Mouse (Mus musculus) MEL (cell line): ENCODE measurements around the gene Abcc2. TPM values are rescaled to one million over a fixed set of nuclear protein-coding genes. Genes with fewer than 3 reads are reported as not detected.

Source experiments
- DNase-seq: peaks from one replicate; pipeline ENCODE4 v3.0.0; 2011; ENCODE audit warnings: low read depth, low spot score
- H3K27ac ChIP-seq: 2 replicates; pipeline ENCODE4 v1.5.1; 2012; ENCODE audit warnings: low read depth, mild to moderate bottlenecking, control low read depth, low read length, moderate library complexity; ENCODE audit not compliant: control insufficient read depth
- H3K27me3 ChIP-seq, 2 experiments: fragments of 150-350 bp in 1 of 2; sonication (generic) in 1 of 2; 2 replicates each; pipeline ENCODE4 v1.6.1; 2012; ENCODE audit warnings: low read length in 2 of 2, mild to moderate bottlenecking in 2 of 2, improper control_type of control experiment in 1 of 2, moderate library complexity in 1 of 2; ENCODE audit not compliant: insufficient read depth in 2 of 2, control insufficient read depth in 1 of 2
- H3K36me3 ChIP-seq, 2 experiments: 2 replicates each; pipeline ENCODE4 v1.6.1; 2012 to 2014; ENCODE audit warnings: low read length in 2 of 2, improper control_type of control experiment in 1 of 2, inconsistent platforms in 1 of 2, mild to moderate bottlenecking in 1 of 2; ENCODE audit not compliant: insufficient read depth in 2 of 2, control insufficient read depth in 1 of 2
- H3K4me1 ChIP-seq, 2 experiments: fragments of 150-350 bp in 1 of 2; sonication (generic) in 1 of 2; 2 replicates each; pipeline ENCODE4 v1.6.1; 2012; ENCODE audit warnings: low read length in 2 of 2, improper control_type of control experiment in 1 of 2, mild to moderate bottlenecking in 1 of 2; ENCODE audit not compliant: insufficient read depth in 2 of 2, control insufficient read depth in 1 of 2
- H3K4me3 ChIP-seq, 2 experiments: fragments of 150-350 bp in 1 of 2; sonication (generic) in 1 of 2; 2 replicates each; pipeline ENCODE4 v1.5.1; 2012; ENCODE audit warnings: low read depth in 2 of 2, low read length in 2 of 2, mild to moderate bottlenecking in 2 of 2, moderate library complexity in 2 of 2, control low read depth in 1 of 2, improper control_type of control experiment in 1 of 2; ENCODE audit not compliant: control insufficient read depth in 1 of 2, insufficient read depth in 1 of 2
- H3K79me2 ChIP-seq: 2 replicates; pipeline ENCODE4 v1.6.1; 2012; ENCODE audit warnings: mild to moderate bottlenecking, low read length, moderate library complexity; ENCODE audit not compliant: control insufficient read depth, poor library complexity, insufficient read depth
- H3K9ac ChIP-seq: 2 replicates; pipeline ENCODE4 v1.6.1; 2012; ENCODE audit warnings: low read depth, mild to moderate bottlenecking, control low read depth, low read length, moderate library complexity; ENCODE audit not compliant: control insufficient read depth, poor library complexity, severe bottlenecking
- H3K9me3 ChIP-seq: fragments of 150-350 bp; sonication (generic); replicated peaks from 2 replicates; pipeline ENCODE4 v1.6.1; 2012; ENCODE audit warnings: mild to moderate bottlenecking, low read length, improper control_type of control experiment, moderate library complexity; ENCODE audit not compliant: insufficient read depth
- BHLHE40 ChIP-seq: IDR thresholded peaks from 2 replicates; pipeline ENCODE4 v1.6.1; 2012; ENCODE audit warnings: low read depth, mild to moderate bottlenecking, inconsistent platforms, low read length, improper control_type of control experiment, borderline replicate concordance
- CHD1 ChIP-seq: IDR thresholded peaks from 2 replicates; pipeline ENCODE4 v1.6.1; 2012; ENCODE audit warnings: low read depth, mild to moderate bottlenecking, inconsistent platforms, low read length, improper control_type of control experiment
- ELF1 ChIP-seq: IDR thresholded peaks from 2 replicates; pipeline ENCODE4 v1.6.1; 2014; ENCODE audit warnings: low read depth, mild to moderate bottlenecking, inconsistent platforms, low read length, improper control_type of control experiment, moderate library complexity
- ETS1 ChIP-seq: IDR thresholded peaks from 2 replicates; pipeline ENCODE4 v1.6.1; 2012; ENCODE audit warnings: low read depth, mild to moderate bottlenecking, inconsistent platforms, low read length, improper control_type of control experiment, moderate library complexity
- GABPA ChIP-seq: IDR thresholded peaks from 2 replicates; pipeline ENCODE4 v1.6.1; 2012; ENCODE audit warnings: low read depth, mild to moderate bottlenecking, inconsistent platforms, low read length, improper control_type of control experiment, moderate library complexity
- GATA1 ChIP-seq: IDR thresholded peaks from 2 replicates; pipeline ENCODE4 v1.6.1; 2011; ENCODE audit warnings: low read depth, low read length, improper control_type of control experiment
- HCFC1 ChIP-seq: IDR thresholded peaks from 2 replicates; pipeline ENCODE4 v1.6.1; 2012; ENCODE audit warnings: low read depth, mild to moderate bottlenecking, inconsistent platforms, low read length, improper control_type of control experiment, moderate library complexity
- JUND ChIP-seq: IDR thresholded peaks from 2 replicates; pipeline ENCODE4 v1.6.1; 2011; ENCODE audit warnings: low read depth, mild to moderate bottlenecking, improper control_type of control experiment, low read length
- KAT2A ChIP-seq: conservative IDR thresholded peaks from 2 replicates; pipeline ENCODE4 v1.6.1; 2012; ENCODE audit warnings: low read depth, low read length, improper control_type of control experiment, inconsistent platforms
- MXI1 ChIP-seq: IDR thresholded peaks from 2 replicates; pipeline ENCODE4 v1.6.1; 2011; ENCODE audit warnings: mild to moderate bottlenecking, low read depth, low read length, improper control_type of control experiment
- MYB ChIP-seq: IDR thresholded peaks from 2 replicates; pipeline ENCODE4 v1.6.1; 2011; ENCODE audit warnings: mild to moderate bottlenecking, low read depth, low read length, improper control_type of control experiment
- MYC ChIP-seq: IDR thresholded peaks from 2 replicates; pipeline ENCODE4 v1.6.1; 2011; ENCODE audit warnings: low read depth, mild to moderate bottlenecking, low read length, improper control_type of control experiment, moderate library complexity
- NELFE ChIP-seq: IDR thresholded peaks from 2 replicates; pipeline ENCODE4 v1.6.1; 2011; ENCODE audit warnings: low read depth, low read length, improper control_type of control experiment
- NRF1 ChIP-seq: IDR thresholded peaks from 2 replicates; pipeline ENCODE4 v1.6.1; 2014; ENCODE audit warnings: low read depth, mild to moderate bottlenecking, inconsistent platforms, low read length, improper control_type of control experiment, moderate library complexity; ENCODE audit not compliant: poor library complexity, insufficient read depth, severe bottlenecking
- POLR2A ChIP-seq, 2 experiments: IDR thresholded peaks; 2 replicates each; pipeline ENCODE4 v1.6.1; 2011 to 2012; ENCODE audit warnings: low read length in 2 of 2, mild to moderate bottlenecking in 2 of 2, control low read depth in 1 of 2, improper control_type of control experiment in 1 of 2, low read depth in 1 of 2, moderate library complexity in 1 of 2; ENCODE audit not compliant: control insufficient read depth in 1 of 2, insufficient read depth in 1 of 2, poor library complexity in 1 of 2
- POLR2AphosphoS2 ChIP-seq: IDR thresholded peaks from 2 replicates; pipeline ENCODE4 v1.6.1; 2011; ENCODE audit warnings: low read length, improper control_type of control experiment
- POLR2AphosphoS5 ChIP-seq: IDR thresholded peaks from 2 replicates; pipeline ENCODE4 v1.6.1; 2012; ENCODE audit warnings: low read depth, borderline replicate concordance, mild to moderate bottlenecking, inconsistent platforms, low read length, moderate library complexity, mixed read lengths
- RAD21 ChIP-seq: IDR thresholded peaks from 2 replicates; pipeline ENCODE4 v1.6.1; 2011; ENCODE audit warnings: mild to moderate bottlenecking, low read depth, low read length, improper control_type of control experiment
- RCOR1 ChIP-seq: IDR thresholded peaks from 2 replicates; pipeline ENCODE4 v1.6.1; 2012; ENCODE audit warnings: low read depth, mild to moderate bottlenecking, inconsistent platforms, low read length, improper control_type of control experiment
- SMC3 ChIP-seq: IDR thresholded peaks from 2 replicates; pipeline ENCODE4 v1.6.1; 2011; ENCODE audit warnings: low read depth, low read length, improper control_type of control experiment
- UBTF ChIP-seq: IDR thresholded peaks from 2 replicates; pipeline ENCODE4 v1.6.1; 2012; ENCODE audit warnings: low read depth, mild to moderate bottlenecking, inconsistent platforms, low read length, improper control_type of control experiment, moderate library complexity, borderline replicate concordance; ENCODE audit not compliant: insufficient read depth
- USF2 ChIP-seq, 2 experiments: IDR thresholded peaks; 2 replicates each; pipeline ENCODE4 v1.6.1; 2011 to 2012; ENCODE audit warnings: improper control_type of control experiment in 2 of 2, low read length in 2 of 2, borderline replicate concordance in 1 of 2, inconsistent platforms in 1 of 2, low read depth in 1 of 2, mild to moderate bottlenecking in 1 of 2; ENCODE audit not compliant: insufficient read depth in 1 of 2
- ZC3H11A ChIP-seq: IDR thresholded peaks from 2 replicates; pipeline ENCODE4 v1.6.1; 2012; ENCODE audit warnings: low read depth, mild to moderate bottlenecking, inconsistent platforms, low read length, improper control_type of control experiment
- polyA plus RNA-seq, 2 experiments: library from polyadenylated mRNA; stranded (reverse) in 1 of 2; unstranded in 1 of 2; fragments of >175 nt in 1 of 2; fragments of >200 nt in 1 of 2; gene quantifications; 2 replicates each; pipeline versions ENCODE4 v1.2.1 to v1.2.4; 2012; ENCODE audit warnings: low replicate concordance in 2 of 2, low read depth in 1 of 2; ENCODE audit not compliant: insufficient read length in 2 of 2, insufficient read depth in 1 of 2, missing spikeins in 1 of 2
- total RNA-seq: library from RNA; depleted of rRNA; stranded (reverse); fragments of 300-350 nt; gene quantifications from 2 replicates; pipeline ENCODE4 v1.2.3, GENCODE M21; 2012

The Abcc2 gene
- total and polyA plus RNA-seq, 3 experiments: 0.04 TPM; not detected in 2

DNA sequence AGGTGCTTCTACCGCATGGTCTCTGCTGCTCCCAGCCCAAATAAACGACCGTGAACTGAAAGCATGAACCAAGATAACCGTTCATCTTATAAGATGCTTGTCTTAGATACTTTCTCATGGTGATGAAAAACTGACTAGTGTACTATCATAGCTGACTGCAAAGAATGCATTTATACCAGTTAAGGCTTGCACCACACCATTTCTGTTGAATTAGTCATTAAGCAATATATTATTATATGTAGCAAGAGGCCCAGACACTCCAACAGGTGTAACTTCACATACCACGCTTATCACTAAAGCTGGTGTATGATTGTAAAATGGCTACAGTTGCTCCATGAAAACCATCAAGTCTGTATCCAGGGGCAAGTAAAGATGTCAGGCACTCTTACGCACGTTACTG, 7.8 kb downstream of the Abcc2 start:
- H3K4me3 ChIP-seq: no peak overlapping the region
- no peaks in the 10 kb centered on the region for H3K79me2 ChIP-seq
- H3K4me1 ChIP-seq: peaks cover 0 to 7% of the 10 kb centered on the region in 2 experiments; a peak in 3 of 4 replicates
- H3K36me3 ChIP-seq: peaks cover 0 to 13% of the 10 kb centered on the region in 2 experiments; a peak in 2 of 4 replicates
- TF ChIP-seq GATA1: no peak
- no peak for TF ChIP-seq JUND
- TF ChIP-seq CHD1: no peak
- no peak for TF ChIP-seq RCOR1
- TF ChIP-seq, all 39 proteins: peak for 0
- H3K9ac ChIP-seq: no peak overlapping the region
- no peaks in the 10 kb centered on the region for H3K9me3 ChIP-seq
- H3K27me3 ChIP-seq: no peaks in the 10 kb centered on the region
- no peak overlapping the region for H3K27ac ChIP-seq
- DNase-seq: no peak

DNA sequence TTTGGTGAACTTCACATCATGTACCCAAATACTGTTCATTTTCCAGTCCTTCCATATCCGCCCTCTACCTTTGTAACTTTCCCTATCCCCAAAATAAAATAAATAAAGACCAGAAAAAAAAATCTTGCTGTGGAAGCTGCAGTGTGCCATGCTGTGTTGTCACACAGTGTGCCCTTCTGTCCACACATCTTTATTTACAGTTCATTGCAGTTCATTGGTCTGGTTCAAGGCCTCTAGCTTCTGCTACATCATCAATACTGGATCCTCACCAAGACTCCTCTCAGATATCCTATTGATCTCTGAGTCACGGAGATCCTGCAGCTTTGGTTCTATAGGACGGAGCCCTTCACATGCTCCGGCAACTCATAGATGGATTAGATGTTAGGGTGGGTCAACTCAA, 10.5 kb downstream of the Abcc2 start:
- Histone ChIP-seq H3K36me3 (no peaks in the 10 kb centered on the region), H3K79me2 (no peaks in the 10 kb centered on the region), H3K4me3 (no peak overlapping the region), H3K9ac (no peak overlapping the region), H3K27ac (no peak overlapping the region), H3K27me3 (peaks cover 0 to 2% of the 10 kb centered on the region in 2 experiments; a peak in 2 of 4 replicates), H3K4me1 (no peaks in the 10 kb centered on the region), H3K9me3 (no peaks in the 10 kb centered on the region)
- DNase-seq: no peak
- TF ChIP-seq ELF1: no peak
- no peak for TF ChIP-seq UBTF
- TF ChIP-seq USF2 (IDR thresholded peaks at IDR 0.05; ENCODE audit: borderline replicate concordance in 1 of 2, insufficient read depth in 1 of 2, low read depth in 1 of 2, low read length in 2 of 2): no peak
- TF ChIP-seq NELFE: no peak
- TF ChIP-seq ZC3H11A: no peak
- TF ChIP-seq SMC3: no peak
- no peak for TF ChIP-seq MXI1
- no peak for TF ChIP-seq KAT2A
- TF ChIP-seq GABPA: no peak
- TF ChIP-seq HCFC1: no peak
- TF ChIP-seq BHLHE40: no peak
- no peak for TF ChIP-seq POLR2AphosphoS5

DNA sequence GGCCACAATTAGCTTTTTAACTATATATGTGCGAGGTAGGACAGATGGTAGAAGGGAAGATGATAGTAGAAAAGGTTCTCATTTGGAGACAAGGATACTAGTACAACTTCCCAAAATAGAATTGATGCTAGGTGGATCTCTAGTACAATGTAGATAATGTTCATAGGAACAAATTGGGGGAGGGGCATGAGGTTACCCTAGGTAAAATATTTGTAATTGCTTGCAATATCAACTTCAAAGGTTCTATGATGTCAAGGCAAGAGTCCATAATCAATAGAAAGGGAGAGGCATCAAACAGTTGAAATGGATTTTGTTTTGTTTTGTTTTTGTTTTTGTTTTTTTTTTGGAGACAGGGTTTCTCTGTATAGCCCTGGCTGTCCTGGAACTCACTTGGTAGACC, 12.0 kb downstream of the Abcc2 start:
- no peak overlapping the region for H3K4me3 ChIP-seq
- DNase-seq: no peak
- peaks cover 0 to 2% of the 10 kb centered on the region in 2 experiments; a peak in 2 of 4 replicates for H3K27me3 ChIP-seq
- H3K9ac ChIP-seq: no peak overlapping the region
- no peaks in the 10 kb centered on the region for H3K79me2 ChIP-seq
- no peaks in the 10 kb centered on the region for H3K9me3 ChIP-seq
- no peaks in the 10 kb centered on the region for H3K4me1 ChIP-seq
- TF ChIP-seq ETS1 (no peak), BHLHE40 (no peak), NELFE (no peak), KAT2A (no peak), GABPA (no peak), MYB (no peak), NRF1 (no peak), POLR2A (IDR thresholded peaks at IDR 0.05; ENCODE audit: control insufficient read depth in 1 of 2, insufficient read depth in 1 of 2, low read depth in 1 of 2, low read length in 2 of 2, poor library complexity in 1 of 2) (no peak), RAD21 (no peak), JUND (no peak), POLR2AphosphoS2 (no peak), MYC (no peak)
- no peaks in the 10 kb centered on the region for H3K36me3 ChIP-seq
- H3K27ac ChIP-seq: no peak overlapping the region
